Mouse (Mus musculus): ENCODE results near the gene Polr3b. TPM values are rescaled to one million over a fixed set of nuclear protein-coding genes. Genes with fewer than 3 reads are reported as not detected.
A peak's percentile ranks its signal among the peaks of the same experiment; 100 is the strongest.

The Polr3b gene
- polyA plus RNA-seq, 1 experiment from 2014 or later = 15.8 TPM

- Histone ChIP-seq H3K36me3 (ENCODE audit: control insufficient read depth, insufficient read depth, low read length) (no peaks in the 10 kb centered on the region), H3K4me2 (no peak overlapping the region), H3K27ac (ENCODE audit: low read depth, low read length) (no peak overlapping the region), H3K9me3 (ENCODE audit: control insufficient read depth, low read length) (no peaks in the 10 kb centered on the region), H3K4me1 (replicated peaks; ENCODE audit: control insufficient read depth, insufficient read depth, low read length) (no peaks in the 10 kb centered on the region), H3K9ac (ENCODE audit: low read depth, low read length) (no peak overlapping the region), H3K27me3 (replicated peaks; ENCODE audit: control insufficient read depth, insufficient read depth, low read length) (no peaks in the 10 kb centered on the region), H3K4me3 (ENCODE audit: low read depth, low read length) (no peak overlapping the region)
- DNase-seq (ENCODE audit: low spot score) (no peak), ATAC-seq (replicated peaks; ENCODE audit: low FRiP score) (no peak)
- WGBS = 79% methylated on average over 3 of the region's 3 CpGs
Observed at GRCm38 (mm10) chr10:84689846-84690245, 67.8 kb downstream of the Polr3b start.

- DNase-seq (ENCODE audit: low spot score) (no peak), ATAC-seq (replicated peaks; ENCODE audit: low FRiP score) (no peak)
- no peaks in the 10 kb centered on the region for H3K36me3 ChIP-seq (ENCODE audit: control insufficient read depth, insufficient read depth, low read length)
Observed at GRCm38 (mm10) chr10:84690818-84691217, 68.7 kb downstream of the Polr3b start.

GRCm38 (mm10) chr10:84691692-84692091, 69.6 kb downstream of the Polr3b start:
- Histone ChIP-seq H3K9me3 (ENCODE audit: control insufficient read depth, low read length) (no peaks in the 10 kb centered on the region), H3K36me3 (ENCODE audit: control insufficient read depth, insufficient read depth, low read length) (no peaks in the 10 kb centered on the region), H3K4me1 (replicated peaks; ENCODE audit: control insufficient read depth, insufficient read depth, low read length) (no peaks in the 10 kb centered on the region), H3K4me2 (no peak overlapping the region), H3K9ac (ENCODE audit: low read depth, low read length) (no peak overlapping the region), H3K4me3 (ENCODE audit: low read depth, low read length) (no peak overlapping the region), H3K27ac (ENCODE audit: low read depth, low read length) (no peak overlapping the region), H3K27me3 (replicated peaks; ENCODE audit: control insufficient read depth, insufficient read depth, low read length) (no peaks in the 10 kb centered on the region)
- ATAC-seq (replicated peaks; ENCODE audit: low FRiP score) (no peak), DNase-seq (ENCODE audit: low spot score) (no peak)
- WGBS = 67% methylated on average over 3 of the region's 3 CpGs

More at GRCm38 (mm10) chr10:84690818-84691217, 68.7 kb downstream of the Polr3b start:
- WGBS = 92% methylated on average over 4 of the region's 4 CpGs
- Histone ChIP-seq H3K4me3 (ENCODE audit: low read depth, low read length) (no peak overlapping the region), H3K9ac (ENCODE audit: low read depth, low read length) (no peak overlapping the region), H3K27me3 (replicated peaks; ENCODE audit: control insufficient read depth, insufficient read depth, low read length) (no peaks in the 10 kb centered on the region), H3K4me2 (no peak overlapping the region), H3K27ac (ENCODE audit: low read depth, low read length) (no peak overlapping the region), H3K9me3 (ENCODE audit: control insufficient read depth, low read length) (no peaks in the 10 kb centered on the region), H3K4me1 (replicated peaks; ENCODE audit: control insufficient read depth, insufficient read depth, low read length) (no peaks in the 10 kb centered on the region)

GRCm38 (mm10) chr10:84693841-84694638, 71.9 kb downstream of the Polr3b start:
- H3K4me1 ChIP-seq (replicated peaks; ENCODE audit: control insufficient read depth, insufficient read depth, low read length) = no peaks in the 10 kb centered on the region
- ATAC-seq (replicated peaks; ENCODE audit: low FRiP score) (no peak), DNase-seq (ENCODE audit: low spot score) (no peak)
- no peaks in the 10 kb centered on the region for H3K9me3 ChIP-seq (ENCODE audit: control insufficient read depth, low read length)
- H3K4me3 ChIP-seq (ENCODE audit: low read depth, low read length) = no peak overlapping the region
- H3K36me3 ChIP-seq (ENCODE audit: control insufficient read depth, insufficient read depth, low read length) = peaks cover 10% of the 10 kb centered on the region; the same call in 1 of the 2 replicates
- H3K4me2 ChIP-seq = no peak overlapping the region
- no peaks in the 10 kb centered on the region for H3K27me3 ChIP-seq (replicated peaks; ENCODE audit: control insufficient read depth, insufficient read depth, low read length)
- 80% methylated on average over 8 of the region's 8 CpGs for WGBS
- no peak overlapping the region for H3K27ac ChIP-seq (ENCODE audit: low read depth, low read length)
- no peak overlapping the region for H3K9ac ChIP-seq (ENCODE audit: low read depth, low read length)

GRCm38 (mm10) chr10:84700236-84700987, 78.3 kb downstream of the Polr3b start:
- H3K4me1 ChIP-seq (replicated peaks; ENCODE audit: control insufficient read depth, insufficient read depth, low read length) = peaks cover 9% of the 10 kb centered on the region
- H3K27ac ChIP-seq (ENCODE audit: low read depth, low read length) = peak overlapping the region; percentile 32; the same call in 1 of the 2 replicates
- 76% methylated on average over 13 of the region's 13 CpGs for WGBS
- peaks cover 14% of the 10 kb centered on the region; the same call in 1 of the 2 replicates for H3K36me3 ChIP-seq (ENCODE audit: control insufficient read depth, insufficient read depth, low read length)
- no peak overlapping the region for H3K4me3 ChIP-seq (ENCODE audit: low read depth, low read length)
- H3K9me3 ChIP-seq (ENCODE audit: control insufficient read depth, low read length) = no peaks in the 10 kb centered on the region
- no peak for DNase-seq (ENCODE audit: low spot score)
- H3K4me2 ChIP-seq = peak overlapping the region; percentile 33
- peak; percentile 96 for ATAC-seq (replicated peaks; ENCODE audit: low FRiP score)
- no peak overlapping the region for H3K9ac ChIP-seq (ENCODE audit: low read depth, low read length)
- H3K27me3 ChIP-seq (replicated peaks; ENCODE audit: control insufficient read depth, insufficient read depth, low read length) = no peaks in the 10 kb centered on the region

- H3K9me3 ChIP-seq (ENCODE audit: control insufficient read depth, low read length) = no peaks in the 10 kb centered on the region
- H3K4me2 ChIP-seq = no peak overlapping the region
- WGBS = 73% methylated on average over 8 of the region's 8 CpGs
- H3K4me1 ChIP-seq (replicated peaks; ENCODE audit: control insufficient read depth, insufficient read depth, low read length) = peaks cover 9% of the 10 kb centered on the region
- H3K4me3 ChIP-seq (ENCODE audit: low read depth, low read length) = no peak overlapping the region
- ATAC-seq (replicated peaks; ENCODE audit: low FRiP score) = peak; percentile 53; the same call in 1 of the 2 replicates
- no peaks in the 10 kb centered on the region for H3K27me3 ChIP-seq (replicated peaks; ENCODE audit: control insufficient read depth, insufficient read depth, low read length)
- H3K27ac ChIP-seq (ENCODE audit: low read depth, low read length) = no peak overlapping the region
- H3K36me3 ChIP-seq (ENCODE audit: control insufficient read depth, insufficient read depth, low read length) = peaks cover 14% of the 10 kb centered on the region; the same call in 1 of the 2 replicates
- H3K9ac ChIP-seq (ENCODE audit: low read depth, low read length) = no peak overlapping the region
- no peak for DNase-seq (ENCODE audit: low spot score)
Observed at GRCm38 (mm10) chr10:84701110-84701509, 79.0 kb downstream of the Polr3b start.

- peaks cover 10% of the 10 kb centered on the region for H3K4me1 ChIP-seq (replicated peaks; ENCODE audit: control insufficient read depth, insufficient read depth, low read length)
- DNase-seq (ENCODE audit: low spot score) = no peak
- 91% methylated on average over 1 of the region's 1 CpGs for WGBS
- H3K9me3 ChIP-seq (ENCODE audit: control insufficient read depth, low read length) = no peaks in the 10 kb centered on the region
- H3K27ac ChIP-seq (ENCODE audit: low read depth, low read length) = no peak overlapping the region
- H3K9ac ChIP-seq (ENCODE audit: low read depth, low read length) = no peak overlapping the region
- no peak for ATAC-seq (replicated peaks; ENCODE audit: low FRiP score)
- H3K4me2 ChIP-seq = no peak overlapping the region
- H3K36me3 ChIP-seq (ENCODE audit: control insufficient read depth, insufficient read depth, low read length) = peaks cover 14% of the 10 kb centered on the region; the same call in 1 of the 2 replicates
- H3K27me3 ChIP-seq (replicated peaks; ENCODE audit: control insufficient read depth, insufficient read depth, low read length) = no peaks in the 10 kb centered on the region
- no peak overlapping the region for H3K4me3 ChIP-seq (ENCODE audit: low read depth, low read length)
Observed at GRCm38 (mm10) chr10:84702115-84702514, 80.0 kb downstream of the Polr3b start.

- no peak overlapping the region for H3K27ac ChIP-seq (ENCODE audit: low read depth, low read length)
- H3K4me1 ChIP-seq (replicated peaks; ENCODE audit: control insufficient read depth, insufficient read depth, low read length) = peaks cover 14% of the 10 kb centered on the region
- no peaks in the 10 kb centered on the region; the same call in 1 of the 2 replicates for H3K36me3 ChIP-seq (ENCODE audit: control insufficient read depth, insufficient read depth, low read length)
- 85% methylated on average over 1 of the region's 1 CpGs for WGBS
- ATAC-seq (replicated peaks; ENCODE audit: low FRiP score) = no peak
- DNase-seq (ENCODE audit: low spot score) = no peak
- H3K9ac ChIP-seq (ENCODE audit: low read depth, low read length) = no peak overlapping the region
- no peaks in the 10 kb centered on the region for H3K27me3 ChIP-seq (replicated peaks; ENCODE audit: control insufficient read depth, insufficient read depth, low read length)
- H3K4me3 ChIP-seq (ENCODE audit: low read depth, low read length) = no peak overlapping the region
- no peak overlapping the region for H3K4me2 ChIP-seq
- no peaks in the 10 kb centered on the region for H3K9me3 ChIP-seq (ENCODE audit: control insufficient read depth, low read length)
Observed at GRCm38 (mm10) chr10:84704594-84704993, 82.5 kb downstream of the Polr3b start.
